Mouse (Mus musculus): ENCODE data around the gene Tmem143. TPM values are rescaled to one million over a fixed set of nuclear protein-coding genes. Genes with fewer than 3 reads are reported as not detected.
"Not testable (repeated sequence)": the region's sequence is repeated elsewhere in the genome, so short reads cannot be mapped to it uniquely, and the experiment has no call there.

Gene Tmem143
- polyA plus RNA-seq, 1 experiment from 2014 or later = 3.8 TPM

- Histone ChIP-seq H3K4me3 (no peak overlapping the region), H3K27ac (no peak overlapping the region), H3K36me3 (peaks cover 3% of the 10 kb centered on the region), H3K9me3 (replicated peaks) (no peaks in the 10 kb centered on the region), H3K9ac (no peak overlapping the region), H3K27me3 (replicated peaks) (peaks cover 79% of the 10 kb centered on the region), H3K4me1 (peaks cover 55% of the 10 kb centered on the region), H3K4me2 (0 out of 2 replicates have a peak overlapping the region, but pooled peaks have one; percentile 38)
- 27% methylated on average over 8 of the region's 8 CpGs for WGBS (ENCODE audit: insufficient replicate concordance)
- no peak for ATAC-seq
These were observed 27.6 kb upstream of the Tmem143 start for GRCm38 (mm10) chr7:45869107-45869670.

GRCm38 (mm10) chr7:45869787-45870186 is 27.0 kb upstream of the Tmem143 start:
- peaks cover 73% of the 10 kb centered on the region for H3K27me3 ChIP-seq (replicated peaks)
- H3K9me3 ChIP-seq (replicated peaks) = no peaks in the 10 kb centered on the region
- H3K4me1 ChIP-seq = peaks cover 57% of the 10 kb centered on the region
- no peak overlapping the region for H3K27ac ChIP-seq
- no peak overlapping the region for H3K9ac ChIP-seq
- WGBS (ENCODE audit: insufficient replicate concordance) = 5% methylated on average over 14 of the region's 14 CpGs
- peaks cover 9% of the 10 kb centered on the region for H3K36me3 ChIP-seq
- 0 out of 2 replicates have a peak overlapping the region, but pooled peaks have one; percentile 4 for H3K4me3 ChIP-seq
- peak overlapping the region; percentile 38; the same call in 1 of the 2 replicates for H3K4me2 ChIP-seq
- ATAC-seq = no peak

GRCm38 (mm10) chr7:45870282-45871058 is 26.3 kb upstream of the Tmem143 start:
- Histone ChIP-seq H3K9ac (0 out of 2 replicates have a peak overlapping the region, but pooled peaks have one; percentile 20), H3K4me2 (peak overlapping the region; percentile 38), H3K4me3 (peak overlapping the region; percentile 25), H3K27ac (no peak overlapping the region), H3K27me3 (replicated peaks) (peaks cover 69% of the 10 kb centered on the region), H3K36me3 (peaks cover 16% of the 10 kb centered on the region), H3K9me3 (replicated peaks) (no peaks in the 10 kb centered on the region), H3K4me1 (peaks cover 60% of the 10 kb centered on the region)
- WGBS (ENCODE audit: insufficient replicate concordance) = 4% methylated on average over 30 of the region's 30 CpGs
- ATAC-seq = no peak

GRCm38 (mm10) chr7:45872624-45873023 is 24.1 kb upstream of the Tmem143 start, which contains the start of gene Kdelr1:
Gene Kdelr1, plus strand, starts transcription at chr7:45872772.
- peaks cover 42% of the 10 kb centered on the region for H3K4me1 ChIP-seq
- H3K9me3 ChIP-seq (replicated peaks) = no peaks in the 10 kb centered on the region
- H3K4me2 ChIP-seq = peak within 1 kb of the TSS; percentile 91
- peak within 1 kb of the TSS; percentile 77 for H3K4me3 ChIP-seq
- H3K27me3 ChIP-seq (replicated peaks) = peaks cover 47% of the 10 kb centered on the region
- H3K27ac ChIP-seq = peak within 1 kb of the TSS; percentile 87
- peak; percentile 80 for ATAC-seq
- H3K9ac ChIP-seq = peak within 1 kb of the TSS; percentile 89
- H3K36me3 ChIP-seq = peaks cover 38% of the 10 kb centered on the region
- WGBS (ENCODE audit: insufficient replicate concordance) = 0% methylated on average over 18 of the region's 18 CpGs

- Histone ChIP-seq H3K9ac (peak overlapping the region; percentile 89), H3K4me2 (peak overlapping the region; percentile 91), H3K36me3 (peaks cover 42% of the 10 kb centered on the region), H3K27ac (peak overlapping the region; percentile 87), H3K9me3 (replicated peaks) (no peaks in the 10 kb centered on the region), H3K4me3 (peak overlapping the region; percentile 77), H3K27me3 (replicated peaks) (peaks cover 41% of the 10 kb centered on the region), H3K4me1 (peaks cover 35% of the 10 kb centered on the region)
- ATAC-seq = peak; percentile 63
- WGBS (ENCODE audit: insufficient replicate concordance) = 4% methylated on average over 28 of the region's 28 CpGs
These were observed 23.4 kb upstream of the Tmem143 start for GRCm38 (mm10) chr7:45873061-45873947.

GRCm38 (mm10) chr7:45876895-45877294 is 19.8 kb upstream of the Tmem143 start:
- Histone ChIP-seq H3K27me3 (replicated peaks) (peaks cover 5% of the 10 kb centered on the region), H3K27ac (no peak overlapping the region), H3K4me2 (no peak overlapping the region), H3K36me3 (peaks cover 78% of the 10 kb centered on the region), H3K4me3 (no peak overlapping the region), H3K9me3 (replicated peaks) (no peaks in the 10 kb centered on the region), H3K9ac (no peak overlapping the region), H3K4me1 (peaks cover 20% of the 10 kb centered on the region)
- no peak for ATAC-seq
- WGBS (ENCODE audit: insufficient replicate concordance) = 90% methylated on average over 7 of the region's 7 CpGs

- WGBS (ENCODE audit: insufficient replicate concordance) = 70% methylated on average over 1 of the region's 1 CpGs
- not testable (repeated sequence) for H3K4me2 ChIP-seq; H3K27ac ChIP-seq; H3K4me3 ChIP-seq; H3K9ac ChIP-seq; ATAC-seq; H3K9me3 ChIP-seq (replicated peaks); H3K27me3 ChIP-seq (replicated peaks)
- peaks cover 91% of the 10 kb centered on the region for H3K36me3 ChIP-seq
- peaks cover 19% of the 10 kb centered on the region for H3K4me1 ChIP-seq
These were observed 18.5 kb upstream of the Tmem143 start, which contains the start of gene Grin2d for GRCm38 (mm10) chr7:45878278-45878677. Gene Grin2d, minus strand, starts transcription at chr7:45878378.

- no peak for ATAC-seq
- Histone ChIP-seq H3K27me3 (replicated peaks) (no peaks in the 10 kb centered on the region), H3K4me1 (no peaks in the 10 kb centered on the region), H3K36me3 (peaks cover 97% of the 10 kb centered on the region), H3K9me3 (replicated peaks) (no peaks in the 10 kb centered on the region), H3K4me3 (no peak overlapping the region), H3K9ac (no peak overlapping the region), H3K27ac (no peak overlapping the region), H3K4me2 (no peak overlapping the region)
- WGBS (ENCODE audit: insufficient replicate concordance) = 85% methylated on average over 4 of the region's 4 CpGs
These were observed 16.2 kb upstream of the Tmem143 start for GRCm38 (mm10) chr7:45880531-45880930.

GRCm38 (mm10) chr7:45881011-45881410 is 15.7 kb upstream of the Tmem143 start:
- no peak overlapping the region for H3K4me2 ChIP-seq
- H3K27ac ChIP-seq = no peak overlapping the region
- 68% methylated on average over 2 of the region's 2 CpGs for WGBS (ENCODE audit: insufficient replicate concordance)
- H3K4me3 ChIP-seq = no peak overlapping the region
- no peak overlapping the region for H3K9ac ChIP-seq
- no peaks in the 10 kb centered on the region for H3K4me1 ChIP-seq
- H3K36me3 ChIP-seq = peaks cover 92% of the 10 kb centered on the region
- H3K27me3 ChIP-seq (replicated peaks) = no peaks in the 10 kb centered on the region
- no peaks in the 10 kb centered on the region for H3K9me3 ChIP-seq (replicated peaks)
- ATAC-seq = no peak

GRCm38 (mm10) chr7:45887246-45887645 is 9.5 kb upstream of the Tmem143 start:
- ATAC-seq = no peak
- no peak overlapping the region for H3K27ac ChIP-seq
- H3K4me2 ChIP-seq = no peak overlapping the region
- peaks cover 33% of the 10 kb centered on the region for H3K36me3 ChIP-seq
- H3K27me3 ChIP-seq (replicated peaks) = no peaks in the 10 kb centered on the region
- H3K4me3 ChIP-seq = no peak overlapping the region
- 0 out of 2 replicates have a peak, but pooled peaks cover 4% of the 10 kb centered on the region for H3K4me1 ChIP-seq
- H3K9ac ChIP-seq = no peak overlapping the region
- 25% methylated on average over 3 of the region's 3 CpGs for WGBS (ENCODE audit: insufficient replicate concordance)
- H3K9me3 ChIP-seq (replicated peaks) = no peaks in the 10 kb centered on the region

- Histone ChIP-seq H3K4me3 (no peak overlapping the region), H3K4me2 (no peak overlapping the region), H3K27me3 (replicated peaks) (peaks cover 25% of the 10 kb centered on the region), H3K4me1 (peaks cover 17% of the 10 kb centered on the region), H3K9me3 (replicated peaks) (no peaks in the 10 kb centered on the region), H3K36me3 (no peaks in the 10 kb centered on the region), H3K9ac (no peak overlapping the region), H3K27ac (no peak overlapping the region)
- 66% methylated on average over 2 of the region's 2 CpGs for WGBS (ENCODE audit: insufficient replicate concordance)
- no peak for ATAC-seq
These were observed 4.1 kb upstream of the Tmem143 start for GRCm38 (mm10) chr7:45892651-45893050.
